Mouse (Mus musculus) embryonic facial prominence, embryonic 13.5 days (tissue): ENCODE results near the gene AC140267.1. TPM values are rescaled to one million over a fixed set of nuclear protein-coding genes. Genes with fewer than 3 reads are reported as not detected.

Experiments used
- ATAC-seq: fragments of 200-750 bp; cut with Nextera tagmentation; 2 replicates; pipeline ENCODE4 v1.8.0; 2017; ENCODE audit warnings: low read depth; ENCODE audit not compliant: insufficient number of reproducible peaks, insufficient read depth, low FRiP score, low TSS enrichment
- H3K27ac ChIP-seq: fragments of 300-500 bp; sonication (generic); 2 replicates; pipeline ENCODE4 v1.5.1; 2015; ENCODE audit warnings: moderate library complexity, mild to moderate bottlenecking, inconsistent platforms
- H3K27me3 ChIP-seq: fragments of 300-500 bp; sonication (generic); 2 replicates; pipeline ENCODE4 v1.6.1; 2015; ENCODE audit warnings: mild to moderate bottlenecking, inconsistent platforms
- H3K36me3 ChIP-seq: fragments of 300-500 bp; sonication (generic); 2 replicates; pipeline ENCODE4 v1.6.1; 2015; ENCODE audit warnings: mild to moderate bottlenecking, inconsistent platforms
- H3K4me1 ChIP-seq: fragments of 300-500 bp; sonication (generic); 2 replicates; pipeline ENCODE4 v1.6.1; 2015; ENCODE audit warnings: inconsistent platforms
- H3K4me2 ChIP-seq: fragments of 300-500 bp; sonication (generic); 2 replicates; pipeline ENCODE4 v1.6.1; 2015; ENCODE audit warnings: moderate library complexity, mild to moderate bottlenecking, inconsistent platforms
- H3K4me3 ChIP-seq: fragments of 300-500 bp; sonication (generic); 2 replicates; pipeline ENCODE4 v1.5.1; 2015; ENCODE audit warnings: mild to moderate bottlenecking, inconsistent platforms
- H3K9ac ChIP-seq: fragments of 300-500 bp; sonication (generic); 2 replicates; pipeline ENCODE4 v1.6.1; 2015; ENCODE audit warnings: mild to moderate bottlenecking, inconsistent platforms
- H3K9me3 ChIP-seq: fragments of 300-500 bp; sonication (generic); 2 replicates; pipeline ENCODE4 v1.6.1; 2016; ENCODE audit warnings: inconsistent platforms
- WGBS: fragments of 180-500 bp; shearing (Covaris S2); methylation state at CpG from one replicate; pipeline ENCODE4 v1.1.7; 2015; ENCODE audit warnings: mixed read lengths; 5-methylcytosine and 5-hydroxymethylcytosine counted together
- polyA plus RNA-seq: library from polyadenylated mRNA; unstranded; fragments of >200 nt; fragmentation: Nextera tagmentation; extraction: Ambion mirVana; gene quantifications from 2 replicates; pipeline ENCODE4 v1.2.1, GENCODE M21; 2015

The AC140267.1 gene
- polyA plus RNA-seq, result not detected in 2 replicates

DNA sequence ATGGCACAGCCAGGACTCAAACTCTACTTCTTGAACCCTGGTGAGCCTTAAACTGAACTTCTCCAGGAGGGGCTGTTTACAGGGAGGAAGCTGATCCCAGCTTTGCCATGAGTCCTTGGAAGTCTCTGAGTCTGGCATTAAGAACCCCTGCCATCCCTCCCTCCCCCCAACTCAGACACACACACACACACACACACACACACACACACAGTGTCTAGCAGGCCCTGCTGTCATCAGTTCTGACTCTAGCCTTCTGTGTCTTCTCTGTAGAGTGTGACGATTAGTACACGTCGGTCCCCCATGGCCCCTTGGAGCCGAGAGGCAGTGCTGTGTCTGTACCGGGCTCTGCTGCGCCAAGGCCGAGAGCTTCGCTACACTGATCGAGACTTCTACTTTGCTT lies at the start of gene AC140267.1:
AC140267.1 (plus strand) TSS at position 301 of the 400 bp plus-strand sequence.
- H3K4me2 ChIP-seq, result peak within 1 kb of the TSS; percentile 76
- no peak for ATAC-seq
- H3K9me3 ChIP-seq, result no peaks in the 10 kb centered on the region
- no peak within 1 kb of the TSS for H3K27ac ChIP-seq
- H3K4me1 ChIP-seq, result peaks cover 18% of the 10 kb centered on the region
- no peaks in the 10 kb centered on the region for H3K27me3 ChIP-seq
- peak within 1 kb of the TSS; percentile 85 for H3K9ac ChIP-seq
- H3K36me3 ChIP-seq, result peaks cover 43% of the 10 kb centered on the region
- WGBS, result 94% methylated on average over 9 of the region's 9 CpGs
- H3K4me3 ChIP-seq, result peak within 1 kb of the TSS; percentile 93

DNA sequence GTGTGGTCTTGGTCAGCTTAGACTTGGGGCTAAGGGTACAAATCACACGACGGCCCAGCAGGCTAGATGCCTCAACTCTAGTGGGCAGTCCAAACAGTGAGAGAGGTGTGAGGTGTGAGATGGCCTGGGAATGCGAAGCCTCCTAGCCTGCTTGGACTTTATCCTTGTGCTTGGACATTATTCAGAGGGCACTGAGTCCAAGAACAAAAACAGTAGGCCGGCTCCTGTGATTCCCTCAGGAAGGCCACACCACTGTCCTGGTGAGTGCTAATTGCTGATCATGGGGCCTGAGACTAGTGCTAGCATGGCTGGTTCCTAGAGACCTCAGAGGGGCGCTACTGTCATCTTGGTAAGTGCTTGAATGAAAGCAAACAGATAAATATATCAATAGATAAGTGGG lies 46.7 kb upstream of the AC140267.1 start:
- H3K27me3 ChIP-seq, result no peaks in the 10 kb centered on the region
- H3K36me3 ChIP-seq, result 0 out of 2 replicates have a peak, but pooled peaks cover 4% of the 10 kb centered on the region
- 83% methylated on average over 5 of the region's 5 CpGs for WGBS
- no peak overlapping the region for H3K27ac ChIP-seq
- no peak overlapping the region for H3K4me3 ChIP-seq
- no peak for ATAC-seq
- H3K4me2 ChIP-seq, result no peak overlapping the region
- H3K9me3 ChIP-seq, result no peaks in the 10 kb centered on the region
- peaks cover 12% of the 10 kb centered on the region for H3K4me1 ChIP-seq
- H3K9ac ChIP-seq, result no peak overlapping the region

DNA sequence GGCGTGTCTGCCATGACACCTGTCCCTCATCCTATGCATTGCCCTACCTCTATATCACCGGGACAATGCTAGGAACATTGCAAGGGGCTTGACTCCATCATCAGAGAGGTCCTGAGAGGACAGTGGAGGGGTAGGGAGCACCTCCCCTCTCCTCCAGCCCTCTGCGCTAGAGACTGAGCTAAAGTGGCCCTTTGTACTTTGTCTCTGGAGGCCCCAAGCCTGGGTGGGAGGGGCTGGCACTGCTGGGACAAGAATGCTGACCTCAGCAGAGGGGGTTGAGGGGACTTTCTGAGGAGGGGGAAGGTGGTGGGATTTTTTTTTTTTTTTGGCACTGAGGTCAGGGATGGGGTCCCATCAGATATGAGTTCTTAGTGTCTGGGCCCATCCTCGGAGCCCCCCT lies 45.6 kb upstream of the AC140267.1 start:
- H3K4me2 ChIP-seq, result no peak overlapping the region
- peak; percentile 22; the same call in 1 of the 2 replicates for ATAC-seq
- H3K27me3 ChIP-seq, result no peaks in the 10 kb centered on the region
- WGBS, result 74% methylated on average over 4 of the region's 4 CpGs
- H3K36me3 ChIP-seq, result 0 out of 2 replicates have a peak, but pooled peaks cover 4% of the 10 kb centered on the region
- H3K4me3 ChIP-seq, result no peak overlapping the region
- peaks cover 12% of the 10 kb centered on the region for H3K4me1 ChIP-seq
- H3K9me3 ChIP-seq, result no peaks in the 10 kb centered on the region
- no peak overlapping the region for H3K27ac ChIP-seq
- no peak overlapping the region for H3K9ac ChIP-seq

DNA sequence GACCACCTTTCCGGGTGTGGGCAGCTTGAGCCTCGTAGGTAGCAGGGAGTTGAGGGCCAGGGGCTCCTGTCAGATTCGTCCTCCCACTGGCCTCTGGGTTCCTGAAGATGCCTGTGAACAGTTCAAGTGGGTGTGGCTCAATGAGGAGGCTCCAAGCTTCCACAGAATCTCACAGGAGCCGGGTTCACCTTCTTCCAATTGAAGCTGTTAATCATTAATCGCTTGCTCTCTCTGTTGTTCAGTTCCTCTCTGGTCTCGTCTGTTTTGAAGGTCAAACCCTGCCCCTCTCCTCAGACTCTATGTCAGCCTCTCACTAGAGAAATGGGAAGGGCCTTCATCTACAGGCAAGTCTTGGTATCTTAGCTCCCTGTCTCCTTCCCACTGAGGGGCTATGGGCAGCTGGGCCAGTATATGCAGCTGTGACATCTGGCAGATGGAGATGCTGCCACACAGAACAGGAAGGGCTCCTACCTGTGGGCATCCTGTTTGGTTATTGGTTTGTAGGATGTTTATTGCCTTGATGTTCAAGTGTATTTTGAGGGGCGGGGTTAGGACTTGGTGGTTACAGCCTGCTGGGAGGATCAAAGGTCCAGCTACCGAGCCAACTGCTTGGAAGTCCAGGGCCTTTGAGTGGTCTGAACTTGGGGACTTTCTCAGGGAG lies 43.9 kb upstream of the AC140267.1 start:
- WGBS, result 74% methylated on average over 8 of the region's 8 CpGs
- H3K9ac ChIP-seq, result no peak overlapping the region
- 0 out of 2 replicates have a peak, but pooled peaks cover 3% of the 10 kb centered on the region for H3K36me3 ChIP-seq
- H3K27ac ChIP-seq, result no peak overlapping the region
- H3K4me1 ChIP-seq, result peaks cover 12% of the 10 kb centered on the region
- H3K4me3 ChIP-seq, result no peak overlapping the region
- H3K27me3 ChIP-seq, result no peaks in the 10 kb centered on the region
- H3K4me2 ChIP-seq, result no peak overlapping the region
- no peaks in the 10 kb centered on the region for H3K9me3 ChIP-seq
- ATAC-seq, result no peak

DNA sequence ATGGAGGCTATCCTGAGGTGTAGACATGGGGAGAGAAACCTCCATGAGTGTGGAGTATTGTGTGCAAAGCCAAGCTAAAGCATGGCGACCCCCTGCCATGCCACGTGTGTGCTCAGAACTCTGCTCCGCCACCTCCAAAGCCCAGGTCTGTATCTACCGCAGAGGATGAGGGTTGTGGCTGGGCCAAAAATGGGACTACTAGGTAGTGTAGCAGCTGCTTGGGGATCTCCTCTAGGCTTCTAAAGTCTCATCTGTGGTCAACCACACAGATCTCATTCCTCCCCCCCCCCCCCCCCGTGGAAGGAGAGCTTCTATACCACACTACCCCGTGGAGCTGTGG lies 43.4 kb upstream of the AC140267.1 start:
- no peaks in the 10 kb centered on the region for H3K9me3 ChIP-seq
- no peak overlapping the region for H3K9ac ChIP-seq
- H3K4me3 ChIP-seq, result no peak overlapping the region
- no peak for ATAC-seq
- H3K4me2 ChIP-seq, result no peak overlapping the region
- no peak overlapping the region for H3K27ac ChIP-seq
- H3K4me1 ChIP-seq, result peaks cover 12% of the 10 kb centered on the region
- WGBS, result 81% methylated on average over 6 of the region's 6 CpGs
- 0 out of 2 replicates have a peak, but pooled peaks cover 3% of the 10 kb centered on the region for H3K36me3 ChIP-seq
- no peaks in the 10 kb centered on the region for H3K27me3 ChIP-seq

DNA sequence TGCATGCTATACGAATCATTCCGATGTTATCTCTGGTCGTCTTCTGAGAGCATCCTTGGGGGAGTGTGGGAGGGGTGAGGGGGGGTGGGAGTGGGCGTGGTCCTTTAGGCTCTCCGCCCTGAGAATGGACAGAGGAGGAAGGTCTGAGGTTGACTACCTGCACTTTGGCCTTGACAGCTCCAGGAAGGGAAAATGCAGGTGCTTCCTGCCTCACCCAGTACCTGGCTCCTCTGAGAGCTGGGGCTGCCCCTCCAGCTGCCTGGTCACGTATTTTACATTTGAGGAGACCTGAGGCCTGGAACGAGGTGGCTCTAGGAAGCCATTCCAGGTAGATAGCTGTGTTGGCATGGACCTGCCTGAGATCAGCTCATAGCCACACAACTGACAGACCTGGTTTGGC lies 42.8 kb upstream of the AC140267.1 start:
- ATAC-seq, result no peak

DNA sequence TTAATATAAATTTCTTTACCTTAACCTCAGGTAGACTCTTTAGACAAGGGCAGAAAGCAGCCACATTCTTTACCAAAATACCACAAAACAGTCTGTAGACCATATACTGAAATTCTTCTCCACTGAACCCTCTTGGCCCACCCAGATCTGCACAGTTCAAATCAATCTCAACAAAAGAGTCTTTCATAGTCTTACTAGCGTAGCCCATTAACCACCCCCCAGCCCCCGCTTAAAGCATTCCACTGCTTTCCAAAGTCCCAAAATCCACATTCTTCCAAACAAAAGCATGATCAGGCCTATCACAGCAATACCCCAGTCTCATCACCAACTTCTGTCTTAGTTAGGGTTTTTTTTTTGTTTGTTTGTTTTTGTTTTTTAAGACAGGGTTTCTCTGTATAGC lies 36.1 kb upstream of the AC140267.1 start:
- no peak for ATAC-seq
- peaks cover 11% of the 10 kb centered on the region; the same call in 1 of the 2 replicates for H3K36me3 ChIP-seq
- no peak overlapping the region for H3K4me3 ChIP-seq
- 63% methylated on average over 2 of the region's 2 CpGs for WGBS
- H3K27me3 ChIP-seq, result no peaks in the 10 kb centered on the region
- H3K4me1 ChIP-seq, result peaks cover 16% of the 10 kb centered on the region
- H3K9me3 ChIP-seq, result no peaks in the 10 kb centered on the region
- no peak overlapping the region for H3K27ac ChIP-seq
- H3K4me2 ChIP-seq, result no peak overlapping the region
- no peak overlapping the region for H3K9ac ChIP-seq

More for the DNA sequence above, 42.8 kb upstream of the AC140267.1 start:
- Histone ChIP-seq H3K27ac (no peak overlapping the region), H3K4me1 (peaks cover 12% of the 10 kb centered on the region), H3K9me3 (no peaks in the 10 kb centered on the region), H3K9ac (no peak overlapping the region), H3K27me3 (no peaks in the 10 kb centered on the region), H3K36me3 (0 out of 2 replicates have a peak, but pooled peaks cover 3% of the 10 kb centered on the region), H3K4me2 (no peak overlapping the region), H3K4me3 (no peak overlapping the region)
- WGBS, result 79% methylated on average over 7 of the region's 7 CpGs

DNA sequence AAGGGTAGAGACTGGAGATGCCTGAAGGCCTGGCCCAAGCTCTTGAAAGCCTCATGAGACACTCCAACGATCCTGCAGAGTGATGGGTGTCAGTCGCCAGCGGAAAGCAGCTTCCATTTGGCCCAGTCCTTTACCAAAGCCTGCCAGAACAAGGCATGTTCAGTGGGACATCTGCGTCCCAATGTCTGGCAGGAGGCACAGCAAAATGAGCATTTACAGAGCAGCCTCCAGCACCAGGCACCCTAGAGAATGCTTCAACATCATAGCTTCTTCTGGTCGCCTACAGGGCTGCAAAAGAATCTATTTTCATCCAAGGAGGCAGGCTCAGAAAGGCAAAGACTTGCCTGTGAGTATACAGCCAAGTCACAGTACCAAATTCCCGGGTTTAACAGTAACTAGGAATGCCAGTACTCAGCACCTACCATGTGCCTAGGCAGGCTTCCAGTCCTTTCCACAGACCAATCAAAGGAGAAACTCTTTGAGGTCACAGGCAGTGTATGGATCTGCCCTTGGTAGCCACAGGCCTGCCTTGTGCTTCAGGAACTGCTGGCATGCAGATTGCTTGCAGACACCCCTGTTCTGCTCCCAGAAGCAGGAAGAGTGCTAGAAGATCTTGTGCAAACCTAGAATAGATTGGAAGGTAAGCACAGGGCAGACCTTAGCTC lies 33.4 kb upstream of the AC140267.1 start:
- Histone ChIP-seq H3K9me3 (no peaks in the 10 kb centered on the region), H3K36me3 (peaks cover 17% of the 10 kb centered on the region), H3K27me3 (no peaks in the 10 kb centered on the region), H3K4me2 (no peak overlapping the region), H3K9ac (no peak overlapping the region), H3K27ac (no peak overlapping the region), H3K4me1 (peaks cover 16% of the 10 kb centered on the region), H3K4me3 (no peak overlapping the region)
- no peak for ATAC-seq
- WGBS, result 80% methylated on average over 6 of the region's 6 CpGs

DNA sequence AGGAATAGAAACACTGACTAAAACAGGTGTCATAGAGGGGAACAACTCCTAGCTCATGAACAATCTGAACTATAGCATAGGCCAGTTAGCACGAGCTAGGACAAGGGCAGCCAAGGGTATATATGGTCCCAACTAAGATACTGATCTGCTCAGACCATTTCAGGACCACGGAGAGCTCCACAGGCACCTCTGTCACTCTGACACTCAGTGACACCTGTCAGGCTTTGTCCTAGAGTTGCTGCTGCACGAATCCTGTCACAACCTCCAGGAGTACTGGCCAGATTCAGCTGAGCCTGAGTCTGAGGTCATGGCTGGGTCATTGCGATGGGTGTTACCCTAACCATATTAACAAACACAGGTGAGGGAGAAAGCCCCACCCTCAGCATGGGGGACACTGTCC lies 32.2 kb upstream of the AC140267.1 start:
- no peaks in the 10 kb centered on the region for H3K9me3 ChIP-seq
- H3K4me3 ChIP-seq, result no peak overlapping the region
- no peak overlapping the region for H3K27ac ChIP-seq
- H3K4me1 ChIP-seq, result peaks cover 21% of the 10 kb centered on the region
- WGBS, result 28% methylated on average over 4 of the region's 4 CpGs
- H3K36me3 ChIP-seq, result peaks cover 17% of the 10 kb centered on the region
- no peak overlapping the region for H3K4me2 ChIP-seq
- H3K9ac ChIP-seq, result no peak overlapping the region
- ATAC-seq, result no peak
- no peaks in the 10 kb centered on the region for H3K27me3 ChIP-seq

DNA sequence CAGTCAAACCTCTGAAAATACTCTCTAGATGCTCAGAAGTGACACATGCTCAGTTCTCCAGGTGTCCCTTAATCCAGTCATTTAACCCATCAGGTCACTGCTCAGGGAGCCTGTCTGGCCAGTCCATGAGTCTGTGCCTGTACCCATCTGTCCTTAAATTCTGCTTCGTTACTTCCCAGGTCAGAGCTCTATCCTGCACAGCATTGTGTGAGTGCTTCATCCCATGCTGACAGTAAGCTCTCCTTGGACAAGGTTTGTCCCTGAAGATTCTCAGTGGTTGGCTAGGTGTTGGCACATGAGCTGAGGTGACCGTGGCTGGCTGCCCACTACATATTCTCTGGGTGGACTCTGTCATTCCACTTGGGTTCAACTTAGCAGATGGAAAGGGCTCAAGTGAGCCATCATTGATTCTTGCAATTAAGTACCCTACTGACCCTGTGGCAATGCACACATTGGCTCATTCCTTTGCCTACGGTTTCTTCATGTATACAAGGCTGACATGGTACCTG lies 29.5 kb upstream of the AC140267.1 start:
- 87% methylated on average over 3 of the region's 3 CpGs for WGBS
- Histone ChIP-seq H3K4me2 (no peak overlapping the region), H3K36me3 (peaks cover 19% of the 10 kb centered on the region), H3K27ac (no peak overlapping the region), H3K27me3 (no peaks in the 10 kb centered on the region), H3K9me3 (no peaks in the 10 kb centered on the region), H3K9ac (no peak overlapping the region), H3K4me1 (peaks cover 25% of the 10 kb centered on the region), H3K4me3 (no peak overlapping the region)
- no peak for ATAC-seq

DNA sequence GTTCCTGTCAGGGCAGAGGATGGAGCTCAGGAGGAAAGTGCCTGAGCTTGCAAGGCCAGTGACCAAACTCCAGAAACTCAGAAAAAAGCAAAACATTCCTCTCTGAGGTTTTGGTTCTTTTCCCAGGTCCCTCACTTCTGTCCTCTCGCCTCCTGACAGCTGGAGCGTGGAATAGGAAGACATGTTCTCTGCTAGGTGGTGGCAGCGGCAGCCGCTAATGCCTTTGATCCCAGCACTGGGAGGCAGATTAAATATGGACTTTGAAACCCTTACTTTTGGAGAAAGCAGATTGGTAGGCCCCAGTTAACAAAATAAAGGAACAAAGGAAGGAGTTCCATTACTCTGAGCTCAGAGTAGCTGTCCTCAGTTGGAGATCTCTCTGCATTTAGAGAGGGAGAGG lies 27.2 kb upstream of the AC140267.1 start:
- no peak overlapping the region for H3K9ac ChIP-seq
- ATAC-seq, result no peak
- 22% methylated on average over 4 of the region's 4 CpGs for WGBS
- H3K27me3 ChIP-seq, result no peaks in the 10 kb centered on the region
- H3K4me1 ChIP-seq, result peaks cover 11% of the 10 kb centered on the region; the same call in 1 of the 2 replicates
- H3K27ac ChIP-seq, result peak overlapping the region; percentile 51; the same call in 1 of the 2 replicates
- H3K4me2 ChIP-seq, result no peak overlapping the region
- no peaks in the 10 kb centered on the region for H3K9me3 ChIP-seq
- no peak overlapping the region for H3K4me3 ChIP-seq
- peaks cover 43% of the 10 kb centered on the region for H3K36me3 ChIP-seq

DNA sequence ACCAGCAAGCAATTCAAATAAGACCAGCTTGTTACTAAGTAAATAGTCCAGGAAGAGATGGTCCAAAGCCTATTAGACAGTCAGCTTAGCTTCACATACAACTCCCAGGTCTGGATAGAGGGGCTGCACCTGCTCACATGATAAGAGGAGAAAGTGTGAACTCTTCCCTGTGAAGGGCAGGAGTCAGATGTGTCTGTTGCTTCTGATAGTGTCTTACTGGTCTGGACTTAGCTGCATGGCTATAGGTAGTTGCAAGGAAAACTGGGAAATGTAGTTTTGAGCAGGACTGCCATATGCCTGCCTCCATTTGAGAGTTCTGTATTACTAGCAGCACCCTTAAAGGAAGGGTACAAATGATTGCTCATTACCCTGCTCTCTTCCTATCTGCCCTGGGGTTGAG lies 21.9 kb upstream of the AC140267.1 start:
- Histone ChIP-seq H3K27ac (no peak overlapping the region), H3K27me3 (no peaks in the 10 kb centered on the region), H3K4me1 (peaks cover under 1% of the 10 kb centered on the region; the same call in 1 of the 2 replicates), H3K36me3 (peaks cover 44% of the 10 kb centered on the region), H3K4me3 (no peak overlapping the region), H3K4me2 (no peak overlapping the region), H3K9ac (no peak overlapping the region), H3K9me3 (no peaks in the 10 kb centered on the region)
- ATAC-seq, result no peak
